Mouse (Mus musculus) lung, postnatal 0 days (tissue): ENCODE results near the gene Lrrc3c. TPM values are rescaled to one million over a fixed set of nuclear protein-coding genes. Genes with fewer than 3 reads are reported as not detected.

Experiments
- ATAC-seq: fragments of 200-750 bp; cut with Nextera tagmentation; 2 replicates; pipeline ENCODE4 v1.8.0; 2017; ENCODE audit warnings: moderate library complexity
- DNase-seq: peaks from one replicate; pipeline ENCODE4 v3.0.0-alpha.2; 2016; ENCODE audit warnings: low spot score
- H3K27ac ChIP-seq: fragments of 300-500 bp; sonication (generic); 2 replicates; pipeline ENCODE4 v1.5.1; 2014; ENCODE audit warnings: antibody characterized with exemption, mild to moderate bottlenecking, low read length, mixed read lengths
- H3K27me3 ChIP-seq: fragments of 300-500 bp; sonication (generic); replicated peaks from 2 replicates; pipeline ENCODE4 v1.6.1; 2014; ENCODE audit warnings: low read length, mixed read lengths; ENCODE audit not compliant: insufficient read depth
- H3K36me3 ChIP-seq: fragments of 300-500 bp; sonication (generic); 2 replicates; pipeline ENCODE4 v1.6.1; 2014; ENCODE audit warnings: low read length, mixed read lengths; ENCODE audit not compliant: insufficient read depth
- H3K4me1 ChIP-seq: fragments of 300-500 bp; sonication (generic); 2 replicates; pipeline ENCODE4 v1.6.1; 2014; ENCODE audit warnings: antibody characterized with exemption, low read depth, low read length, mixed read lengths; ENCODE audit not compliant: insufficient read depth
- H3K4me2 ChIP-seq: fragments of 300-500 bp; sonication (generic); replicated peaks from 2 replicates; pipeline ENCODE4 v1.6.1; 2014; ENCODE audit warnings: low read depth, mild to moderate bottlenecking, low read length, moderate library complexity, mixed read lengths
- H3K4me3 ChIP-seq: fragments of 300-500 bp; sonication (generic); 2 replicates; pipeline ENCODE4 v1.5.1; 2014; ENCODE audit warnings: low read depth, low read length
- H3K9ac ChIP-seq: fragments of 300-500 bp; sonication (generic); replicated peaks from 2 replicates; pipeline ENCODE4 v1.6.1; 2014; ENCODE audit warnings: low read depth, mild to moderate bottlenecking
- H3K9me3 ChIP-seq: fragments of 300-500 bp; sonication (generic); 2 replicates; pipeline ENCODE4 v1.6.1; 2016; ENCODE audit warnings: low read length, mixed read lengths
- CTCF ChIP-seq: IDR thresholded peaks from 2 replicates; pipeline ENCODE4 v1.5.1; 2016; ENCODE audit warnings: antibody characterized with exemption, mild to moderate bottlenecking
- EP300 ChIP-seq: IDR thresholded peaks from 2 replicates; pipeline ENCODE4 v1.6.1; 2016; ENCODE audit warnings: antibody characterized with exemption, mild to moderate bottlenecking, control low read depth
- WGBS: fragments of 180-500 bp; shearing (Covaris S2); extraction: QIAGEN DNeasy Blood & Tissue Kit; methylation state at CpG from one replicate; pipeline ENCODE4 v1.1.7; 2014; 5-methylcytosine and 5-hydroxymethylcytosine counted together
- polyA plus RNA-seq: library from polyadenylated mRNA; unstranded; fragments of >200 nt; fragmentation: Nextera tagmentation; extraction: Ambion mirVana; gene quantifications from 2 replicates; pipeline ENCODE4 v1.2.1, GENCODE M21; 2015

Gene Lrrc3c
- polyA plus RNA-seq, 1 experiment from 2014 or later, result not detected

- Histone ChIP-seq H3K9me3 (no peaks in the 10 kb centered on the region), H3K4me3 (no peak overlapping the region), H3K27ac (no peak overlapping the region), H3K36me3 (no peaks in the 10 kb centered on the region), H3K27me3 (no peaks in the 10 kb centered on the region), H3K9ac (no peak overlapping the region), H3K4me2 (no peak overlapping the region), H3K4me1 (peaks cover 8% of the 10 kb centered on the region; the same call in 1 of the 2 replicates)
- DNase-seq, result no peak
- TF ChIP-seq CTCF (no peak), EP300 (no peak)
- 68% methylated on average over 1 of the region's 1 CpGs for WGBS
- no peak for ATAC-seq
Measured at GRCm38 (mm10) chr11:98584146-98584545, 13.9 kb upstream of the Lrrc3c start.

- no peaks in the 10 kb centered on the region for H3K36me3 ChIP-seq
- H3K4me1 ChIP-seq, result peaks cover 8% of the 10 kb centered on the region; the same call in 1 of the 2 replicates
- no peak overlapping the region for H3K27ac ChIP-seq
- H3K4me3 ChIP-seq, result no peak overlapping the region
- H3K9ac ChIP-seq, result no peak overlapping the region
- no peak for DNase-seq
- TF ChIP-seq CTCF (no peak), EP300 (no peak)
- no peaks in the 10 kb centered on the region for H3K9me3 ChIP-seq
- no peaks in the 10 kb centered on the region for H3K27me3 ChIP-seq
- ATAC-seq, result no peak
- H3K4me2 ChIP-seq, result no peak overlapping the region
- 88% methylated on average over 6 of the region's 6 CpGs for WGBS
Measured at GRCm38 (mm10) chr11:98584629-98585177, 13.4 kb upstream of the Lrrc3c start.

DNA sequence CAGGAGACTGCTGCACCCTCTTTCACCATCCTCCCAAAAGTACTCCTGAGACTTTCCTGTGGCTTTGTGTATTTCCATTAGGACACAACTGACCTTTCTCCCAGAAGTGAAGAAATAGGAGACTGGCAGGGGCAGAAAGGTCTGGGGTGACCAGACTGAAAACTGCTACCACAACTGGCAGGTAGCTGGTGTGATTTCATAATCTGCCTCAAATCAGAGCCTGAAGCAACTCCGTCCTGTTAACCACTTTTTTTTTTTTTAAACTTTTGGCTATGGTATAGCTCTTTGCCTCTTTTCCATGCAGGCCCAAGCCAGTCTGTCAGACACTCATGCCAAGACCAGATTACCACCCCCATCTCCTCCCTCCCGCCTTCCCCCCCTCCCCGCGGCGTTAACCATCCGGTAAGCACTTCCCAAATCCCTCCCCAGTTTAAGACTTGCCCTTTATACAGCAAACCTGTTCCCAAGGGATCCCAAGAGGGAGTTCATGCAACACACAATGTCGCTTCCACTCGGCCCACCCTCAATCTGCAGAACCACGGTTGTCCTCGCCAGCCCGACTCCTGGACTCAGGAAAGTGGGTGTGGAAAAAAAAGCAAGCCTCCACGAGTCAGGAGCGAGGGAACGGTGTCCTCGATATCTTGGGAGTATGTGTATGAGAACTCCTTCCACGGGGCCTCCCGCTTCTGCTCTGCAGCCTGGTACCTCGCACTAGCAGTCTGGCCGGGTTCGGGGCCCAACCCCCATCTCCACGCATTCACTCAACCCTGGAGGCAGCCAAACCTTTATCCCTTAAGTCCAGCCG is 11.8 kb upstream of the Lrrc3c start:
- Histone ChIP-seq H3K4me3 (peak overlapping the region; percentile 80), H3K9me3 (no peaks in the 10 kb centered on the region), H3K4me2 (peak overlapping the region; percentile 83), H3K4me1 (peaks cover 8% of the 10 kb centered on the region; the same call in 1 of the 2 replicates), H3K27ac (peak overlapping the region; percentile 92; the same call in 1 of the 2 replicates), H3K9ac (peak overlapping the region; percentile 78), H3K27me3 (no peaks in the 10 kb centered on the region), H3K36me3 (no peaks in the 10 kb centered on the region)
- DNase-seq, result peak; percentile 24
- 2% methylated on average over 22 of the region's 22 CpGs for WGBS
- no peak for TF ChIP-seq EP300
- TF ChIP-seq CTCF, result no peak
- ATAC-seq, result no peak

- H3K9ac ChIP-seq, result peak within 1 kb of the TSS; percentile 78
- H3K27ac ChIP-seq, result peak within 1 kb of the TSS; percentile 92
- peak; percentile 99 for DNase-seq
- H3K9me3 ChIP-seq, result no peaks in the 10 kb centered on the region
- peak within 1 kb of the TSS; percentile 83 for H3K4me2 ChIP-seq
- peak within 1 kb of the TSS; percentile 80 for H3K4me3 ChIP-seq
- peak; percentile 89 for ATAC-seq
- TF ChIP-seq EP300 (no peak), CTCF (no peak)
- H3K27me3 ChIP-seq, result no peaks in the 10 kb centered on the region
- no peaks in the 10 kb centered on the region for H3K36me3 ChIP-seq
- 2% methylated on average over 47 of the region's 49 CpGs for WGBS
- H3K4me1 ChIP-seq, result peaks cover 8% of the 10 kb centered on the region; the same call in 1 of the 2 replicates
Measured at GRCm38 (mm10) chr11:98586892-98587563, 11.1 kb upstream of the Lrrc3c start, which contains the start of gene Ormdl3. Gene Ormdl3 (minus strand): TSS chr11:98587368.

- Histone ChIP-seq H3K4me3 (peak overlapping the region; percentile 80), H3K4me2 (peak overlapping the region; percentile 83), H3K27ac (peak overlapping the region; percentile 92), H3K9me3 (no peaks in the 10 kb centered on the region), H3K9ac (no peak overlapping the region), H3K4me1 (peaks cover 8% of the 10 kb centered on the region; the same call in 1 of the 2 replicates), H3K36me3 (no peaks in the 10 kb centered on the region), H3K27me3 (no peaks in the 10 kb centered on the region)
- DNase-seq, result peak; percentile 98
- peak; percentile 86 for ATAC-seq
- TF ChIP-seq CTCF (no peak), EP300 (peak; percentile 78)
- 4% methylated on average over 20 of the region's 20 CpGs for WGBS
Measured at GRCm38 (mm10) chr11:98587684-98588546, 10.2 kb upstream of the Lrrc3c start.
